Mouse (Mus musculus): Measurements from ENCODE around the gene Tet3.

The Tet3 gene

GRCm38 (mm10) chr6:83322794-83323193, 136.1 kb downstream of the Tet3 start:
- DNase-seq, result no peak

DNA sequence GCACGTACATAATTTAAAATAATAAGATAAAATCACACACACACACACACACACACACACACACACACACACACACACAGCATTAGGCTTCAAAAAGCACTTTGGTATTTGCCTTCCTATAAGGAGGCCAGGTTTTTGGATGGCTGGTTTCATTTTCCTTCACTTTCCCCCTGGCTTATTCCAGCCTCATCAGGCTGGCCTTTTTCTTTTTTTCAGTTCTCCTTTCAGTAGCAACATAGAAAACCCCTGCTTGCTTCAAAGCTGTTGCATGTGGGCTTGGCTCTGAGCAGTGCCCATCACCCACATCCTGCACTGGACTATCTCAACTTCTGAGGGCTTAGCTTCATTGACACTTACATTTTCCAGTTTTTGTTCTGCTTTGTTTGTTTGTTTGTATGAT, 137.0 kb downstream of the Tet3 start:
- no peak for DNase-seq

DNA sequence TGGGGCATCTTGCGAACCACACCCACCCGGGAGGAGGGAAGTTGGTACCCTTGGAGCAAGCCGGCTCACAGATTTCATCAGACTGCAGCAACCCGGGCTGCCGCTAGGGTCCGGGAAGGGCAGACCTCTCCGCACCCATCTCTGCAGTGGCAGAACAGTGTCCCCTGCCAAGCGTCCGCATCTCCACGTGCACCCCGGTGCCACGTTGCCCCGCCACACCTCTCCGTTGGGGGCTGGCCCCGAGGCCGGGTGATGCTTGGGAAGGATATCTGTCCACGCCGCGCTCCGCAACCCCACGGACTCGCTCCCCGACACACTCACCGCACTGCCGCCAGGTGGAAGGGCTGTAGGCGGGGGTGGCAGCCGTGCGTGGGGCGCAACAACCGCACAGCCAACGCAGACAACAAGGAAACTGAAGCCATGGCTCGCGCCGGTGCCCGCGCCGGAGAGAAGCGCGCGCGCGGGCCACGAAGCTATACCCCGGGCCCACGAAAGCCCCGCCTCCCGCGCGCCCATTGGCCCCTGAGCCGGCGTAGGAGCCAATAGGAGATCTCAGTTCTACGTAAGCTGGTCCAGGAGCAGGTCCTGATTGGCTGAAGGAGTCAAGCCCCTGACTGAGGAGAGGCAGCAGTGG, 141.7 kb downstream of the Tet3 start:
- DNase-seq, result peak; percentile 94

DNA sequence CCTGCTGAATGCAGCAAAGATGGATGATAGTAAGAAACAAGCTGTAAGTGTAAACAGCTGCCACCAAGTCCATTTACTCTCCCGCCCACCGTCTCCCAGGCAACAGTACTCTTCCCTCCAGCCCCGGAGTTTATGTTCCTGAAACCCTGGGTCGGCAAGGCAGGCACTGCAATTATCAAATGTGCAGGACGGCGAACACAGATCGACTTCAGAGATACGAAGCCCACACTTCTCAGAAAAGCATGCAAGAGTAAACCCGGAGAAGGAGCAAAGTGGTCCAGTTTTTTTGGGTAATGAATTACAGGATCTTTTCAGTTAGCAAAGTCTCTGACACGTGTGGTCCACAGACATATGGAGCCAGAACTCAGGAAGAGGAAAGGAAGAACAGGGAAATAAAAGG, 142.9 kb downstream of the Tet3 start:
- no peak for DNase-seq

- no peak for DNase-seq
Measured at GRCm38 (mm10) chr6:83315293-83315692, 143.6 kb downstream of the Tet3 start.

DNA sequence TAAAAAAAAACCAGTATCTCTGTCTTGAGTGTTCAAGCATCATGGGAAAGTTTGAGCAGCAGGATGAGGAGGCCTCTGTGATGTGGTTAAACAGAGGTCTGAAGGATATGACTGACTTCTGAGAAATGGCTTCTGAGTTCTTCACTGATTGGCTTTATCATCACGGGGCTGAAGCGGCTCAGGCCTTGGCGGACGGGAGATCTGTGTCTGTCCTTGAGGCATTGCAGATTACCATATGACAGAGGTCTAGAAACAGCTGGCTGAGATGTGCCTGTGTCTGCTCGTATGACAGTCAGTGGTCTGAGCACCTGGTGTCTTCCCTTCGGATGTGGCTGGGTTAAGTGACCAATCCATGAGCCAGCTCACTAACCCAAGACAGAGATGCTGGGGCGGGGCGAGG, 146.4 kb downstream of the Tet3 start:
- DNase-seq, result no peak

Data from right cerebral cortex, postnatal 14 days (tissue).